Mouse (Mus musculus): ENCODE data around the gene Usp30. TPM values are rescaled to one million over a fixed set of nuclear protein-coding genes. Genes with fewer than 3 reads are reported as not detected.

Gene Usp30
- polyA plus RNA-seq (2012; rRNA removed; ENCODE audit: low replicate concordance) = 9.2 and 10.2 TPM in 2 replicates

GRCm38 (mm10) chr5:114065161-114065560 lies at the start of gene Usp30:
Usp30 (plus strand) TSS chr5:114065461.

GRCm38 (mm10) chr5:114091057-114091807 lies 26.0 kb downstream of the Usp30 start, which contains the start of gene Svop:
Svop (minus strand) TSS chr5:114091570.

GRCm38 (mm10) chr5:114127374-114128349 lies 62.4 kb downstream of the Usp30 start, which contains the start of gene Alkbh2:
Alkbh2 (minus strand) TSS chr5:114128218.

GRCm38 (mm10) chr5:114130211-114130605 lies 64.9 kb downstream of the Usp30 start, which contains the start of gene Ung:
Ung (plus strand) TSS chr5:114130386.

GRCm38 (mm10) chr5:114146028-114146888 lies 81.0 kb downstream of the Usp30 start, which contains the start of gene Acacb:
Acacb (plus strand) TSS chr5:114146535.

Other genes with a start within 250 kb of the Usp30 start
- 24.5 and 48.9 TPM in 2 replicates for gene Selplg, start 232.8 kb upstream of the Usp30 start, polyA plus RNA-seq (2012; rRNA removed; ENCODE audit: low replicate concordance)
- 73.1 and 120 TPM in 2 replicates for gene Coro1c, start 156.7 kb upstream of the Usp30 start, polyA plus RNA-seq (2012; rRNA removed; ENCODE audit: low replicate concordance)
- gene Ssh1, start 71.6 kb upstream of the Usp30 start, polyA plus RNA-seq (2012; rRNA removed; ENCODE audit: low replicate concordance) = 7.1 and 7.7 TPM in 2 replicates
- 37.5 and 38.9 TPM in 2 replicates for gene Dao, start 61.8 kb upstream of the Usp30 start, polyA plus RNA-seq (2012; rRNA removed; ENCODE audit: low replicate concordance)
- 0.40 and 0.44 TPM in 2 replicates for gene Svop, start 26.1 kb downstream of the Usp30 start, polyA plus RNA-seq (2012; rRNA removed; ENCODE audit: low replicate concordance)
- 6.1 and 8.3 TPM in 2 replicates for gene Alkbh2, start 62.8 kb downstream of the Usp30 start, polyA plus RNA-seq (2012; rRNA removed; ENCODE audit: low replicate concordance)
- 5.4 and 11.0 TPM in 2 replicates for gene Ung, start 64.9 kb downstream of the Usp30 start, polyA plus RNA-seq (2012; rRNA removed; ENCODE audit: low replicate concordance)
- 2.8 and 6.8 TPM in 2 replicates for gene Acacb, start 81.1 kb downstream of the Usp30 start, polyA plus RNA-seq (2012; rRNA removed; ENCODE audit: low replicate concordance)
- not detected in 2 replicates for gene Foxn4, start 208.3 kb downstream of the Usp30 start, polyA plus RNA-seq (2012; rRNA removed; ENCODE audit: low replicate concordance)
- 0.78 and 1.7 TPM in 2 replicates for gene Myo1h, start 223.7 kb downstream of the Usp30 start, polyA plus RNA-seq (2012; rRNA removed; ENCODE audit: low replicate concordance)

All from duodenum, adult 2 months (tissue).